Mouse (Mus musculus) MEL (cell line): ENCODE data around the gene Aak1. TPM values are rescaled to one million over a fixed set of nuclear protein-coding genes. Genes with fewer than 3 reads are reported as not detected.

Experiments used
- DNase-seq: peaks from one replicate; pipeline ENCODE4 v3.0.0; 2011; ENCODE audit warnings: low read depth, low spot score
- H3K27ac ChIP-seq: 2 replicates; pipeline ENCODE4 v1.5.1; 2012; ENCODE audit warnings: low read depth, mild to moderate bottlenecking, control low read depth, low read length, moderate library complexity; ENCODE audit not compliant: control insufficient read depth
- H3K27me3 ChIP-seq, 2 experiments: fragments of 150-350 bp in 1 of 2; sonication (generic) in 1 of 2; 2 replicates each; pipeline ENCODE4 v1.6.1; 2012; ENCODE audit warnings: low read length in 2 of 2, mild to moderate bottlenecking in 2 of 2, improper control_type of control experiment in 1 of 2, moderate library complexity in 1 of 2; ENCODE audit not compliant: insufficient read depth in 2 of 2, control insufficient read depth in 1 of 2
- H3K36me3 ChIP-seq, 2 experiments: 2 replicates each; pipeline ENCODE4 v1.6.1; 2012 to 2014; ENCODE audit warnings: low read length in 2 of 2, improper control_type of control experiment in 1 of 2, inconsistent platforms in 1 of 2, mild to moderate bottlenecking in 1 of 2; ENCODE audit not compliant: insufficient read depth in 2 of 2, control insufficient read depth in 1 of 2
- H3K4me1 ChIP-seq, 2 experiments: fragments of 150-350 bp in 1 of 2; sonication (generic) in 1 of 2; 2 replicates each; pipeline ENCODE4 v1.6.1; 2012; ENCODE audit warnings: low read length in 2 of 2, improper control_type of control experiment in 1 of 2, mild to moderate bottlenecking in 1 of 2; ENCODE audit not compliant: insufficient read depth in 2 of 2, control insufficient read depth in 1 of 2
- H3K4me3 ChIP-seq, 2 experiments: fragments of 150-350 bp in 1 of 2; sonication (generic) in 1 of 2; 2 replicates each; pipeline ENCODE4 v1.5.1; 2012; ENCODE audit warnings: low read depth in 2 of 2, low read length in 2 of 2, mild to moderate bottlenecking in 2 of 2, moderate library complexity in 2 of 2, control low read depth in 1 of 2, improper control_type of control experiment in 1 of 2; ENCODE audit not compliant: control insufficient read depth in 1 of 2, insufficient read depth in 1 of 2
- H3K79me2 ChIP-seq: 2 replicates; pipeline ENCODE4 v1.6.1; 2012; ENCODE audit warnings: mild to moderate bottlenecking, low read length, moderate library complexity; ENCODE audit not compliant: control insufficient read depth, poor library complexity, insufficient read depth
- H3K9ac ChIP-seq: 2 replicates; pipeline ENCODE4 v1.6.1; 2012; ENCODE audit warnings: low read depth, mild to moderate bottlenecking, control low read depth, low read length, moderate library complexity; ENCODE audit not compliant: control insufficient read depth, poor library complexity, severe bottlenecking
- H3K9me3 ChIP-seq: fragments of 150-350 bp; sonication (generic); replicated peaks from 2 replicates; pipeline ENCODE4 v1.6.1; 2012; ENCODE audit warnings: mild to moderate bottlenecking, low read length, improper control_type of control experiment, moderate library complexity; ENCODE audit not compliant: insufficient read depth
- BHLHE40 ChIP-seq: IDR thresholded peaks from 2 replicates; pipeline ENCODE4 v1.6.1; 2012; ENCODE audit warnings: low read depth, mild to moderate bottlenecking, inconsistent platforms, low read length, improper control_type of control experiment, borderline replicate concordance
- CHD1 ChIP-seq: IDR thresholded peaks from 2 replicates; pipeline ENCODE4 v1.6.1; 2012; ENCODE audit warnings: low read depth, mild to moderate bottlenecking, inconsistent platforms, low read length, improper control_type of control experiment
- CHD2 ChIP-seq: IDR thresholded peaks from 2 replicates; pipeline ENCODE4 v1.6.1; 2011; ENCODE audit warnings: low read length, improper control_type of control experiment
- CTCF ChIP-seq, 3 experiments: IDR thresholded peaks in 2 of 3; conservative IDR thresholded peaks in 1 of 3; 2 replicates each; pipeline ENCODE4 v1.5.1; 2011 to 2012; ENCODE audit warnings: low read length in 3 of 3, low read depth in 2 of 3, mild to moderate bottlenecking in 2 of 3, improper control_type of control experiment in 1 of 3, inconsistent platforms in 1 of 3, mixed read lengths in 1 of 3, moderate library complexity in 1 of 3; ENCODE audit not compliant: control insufficient read depth in 1 of 3, insufficient read depth in 1 of 3, poor library complexity in 1 of 3, severe bottlenecking in 1 of 3
- ELF1 ChIP-seq: IDR thresholded peaks from 2 replicates; pipeline ENCODE4 v1.6.1; 2014; ENCODE audit warnings: low read depth, mild to moderate bottlenecking, inconsistent platforms, low read length, improper control_type of control experiment, moderate library complexity
- EP300 ChIP-seq, 2 experiments: IDR thresholded peaks; 2 replicates each; pipeline ENCODE4 v1.6.1; 2011; ENCODE audit warnings: improper control_type of control experiment in 2 of 2, low read length in 2 of 2, low read depth in 1 of 2, mild to moderate bottlenecking in 1 of 2
- ETS1 ChIP-seq: IDR thresholded peaks from 2 replicates; pipeline ENCODE4 v1.6.1; 2012; ENCODE audit warnings: low read depth, mild to moderate bottlenecking, inconsistent platforms, low read length, improper control_type of control experiment, moderate library complexity
- GABPA ChIP-seq: IDR thresholded peaks from 2 replicates; pipeline ENCODE4 v1.6.1; 2012; ENCODE audit warnings: low read depth, mild to moderate bottlenecking, inconsistent platforms, low read length, improper control_type of control experiment, moderate library complexity
- GATA1 ChIP-seq: IDR thresholded peaks from 2 replicates; pipeline ENCODE4 v1.6.1; 2011; ENCODE audit warnings: low read depth, low read length, improper control_type of control experiment
- HCFC1 ChIP-seq: IDR thresholded peaks from 2 replicates; pipeline ENCODE4 v1.6.1; 2012; ENCODE audit warnings: low read depth, mild to moderate bottlenecking, inconsistent platforms, low read length, improper control_type of control experiment, moderate library complexity
- MAFK ChIP-seq: IDR thresholded peaks from 2 replicates; pipeline ENCODE4 v1.6.1; 2011; ENCODE audit warnings: low read depth, mild to moderate bottlenecking, low read length, improper control_type of control experiment, borderline replicate concordance
- MAX ChIP-seq: IDR thresholded peaks from 2 replicates; pipeline ENCODE4 v1.6.1; 2011; ENCODE audit warnings: low read length, improper control_type of control experiment
- MAZ ChIP-seq: IDR thresholded peaks from 2 replicates; pipeline ENCODE4 v1.6.1; 2012; ENCODE audit warnings: low read depth, mild to moderate bottlenecking, inconsistent platforms, low read length, improper control_type of control experiment
- MEF2A ChIP-seq: IDR thresholded peaks from 2 replicates; pipeline ENCODE4 v1.6.1; 2014; ENCODE audit warnings: low read depth, mild to moderate bottlenecking, inconsistent platforms, low read length, improper control_type of control experiment; ENCODE audit not compliant: poor library complexity, insufficient replicate concordance, severe bottlenecking; ENCODE audit errors: extremely low read depth
- MXI1 ChIP-seq: IDR thresholded peaks from 2 replicates; pipeline ENCODE4 v1.6.1; 2011; ENCODE audit warnings: mild to moderate bottlenecking, low read depth, low read length, improper control_type of control experiment
- MYC ChIP-seq: IDR thresholded peaks from 2 replicates; pipeline ENCODE4 v1.6.1; 2011; ENCODE audit warnings: low read depth, mild to moderate bottlenecking, low read length, improper control_type of control experiment, moderate library complexity
- NELFE ChIP-seq: IDR thresholded peaks from 2 replicates; pipeline ENCODE4 v1.6.1; 2011; ENCODE audit warnings: low read depth, low read length, improper control_type of control experiment
- NRF1 ChIP-seq: IDR thresholded peaks from 2 replicates; pipeline ENCODE4 v1.6.1; 2014; ENCODE audit warnings: low read depth, mild to moderate bottlenecking, inconsistent platforms, low read length, improper control_type of control experiment, moderate library complexity; ENCODE audit not compliant: poor library complexity, insufficient read depth, severe bottlenecking
- POLR2A ChIP-seq, 2 experiments: IDR thresholded peaks; 2 replicates each; pipeline ENCODE4 v1.6.1; 2011 to 2012; ENCODE audit warnings: low read length in 2 of 2, mild to moderate bottlenecking in 2 of 2, control low read depth in 1 of 2, improper control_type of control experiment in 1 of 2, low read depth in 1 of 2, moderate library complexity in 1 of 2; ENCODE audit not compliant: control insufficient read depth in 1 of 2, insufficient read depth in 1 of 2, poor library complexity in 1 of 2
- POLR2AphosphoS2 ChIP-seq: IDR thresholded peaks from 2 replicates; pipeline ENCODE4 v1.6.1; 2011; ENCODE audit warnings: low read length, improper control_type of control experiment
- POLR2AphosphoS5 ChIP-seq: IDR thresholded peaks from 2 replicates; pipeline ENCODE4 v1.6.1; 2012; ENCODE audit warnings: low read depth, borderline replicate concordance, mild to moderate bottlenecking, inconsistent platforms, low read length, moderate library complexity, mixed read lengths
- RAD21 ChIP-seq: IDR thresholded peaks from 2 replicates; pipeline ENCODE4 v1.6.1; 2011; ENCODE audit warnings: mild to moderate bottlenecking, low read depth, low read length, improper control_type of control experiment
- RCOR1 ChIP-seq: IDR thresholded peaks from 2 replicates; pipeline ENCODE4 v1.6.1; 2012; ENCODE audit warnings: low read depth, mild to moderate bottlenecking, inconsistent platforms, low read length, improper control_type of control experiment
- SIN3A ChIP-seq: IDR thresholded peaks from 2 replicates; pipeline ENCODE4 v1.6.1; 2012; ENCODE audit warnings: low read length, improper control_type of control experiment, inconsistent platforms
- SMC3 ChIP-seq: IDR thresholded peaks from 2 replicates; pipeline ENCODE4 v1.6.1; 2011; ENCODE audit warnings: low read depth, low read length, improper control_type of control experiment
- TAL1 ChIP-seq: IDR thresholded peaks from 2 replicates; pipeline ENCODE4 v1.6.1; 2012; ENCODE audit warnings: mild to moderate bottlenecking, inconsistent platforms, low read length, moderate library complexity, mixed read lengths
- TBP ChIP-seq: IDR thresholded peaks from 2 replicates; pipeline ENCODE4 v1.8.0; 2011; ENCODE audit warnings: low read depth, low read length, improper control_type of control experiment
- TCF12 ChIP-seq: IDR thresholded peaks from 2 replicates; pipeline ENCODE4 v1.6.1; 2014; ENCODE audit warnings: low read depth, mild to moderate bottlenecking, inconsistent platforms, low read length, improper control_type of control experiment, moderate library complexity
- UBTF ChIP-seq: IDR thresholded peaks from 2 replicates; pipeline ENCODE4 v1.6.1; 2012; ENCODE audit warnings: low read depth, mild to moderate bottlenecking, inconsistent platforms, low read length, improper control_type of control experiment, moderate library complexity, borderline replicate concordance; ENCODE audit not compliant: insufficient read depth
- USF1 ChIP-seq: IDR thresholded peaks from 2 replicates; pipeline ENCODE4 v1.6.1; 2014; ENCODE audit warnings: low read depth, mild to moderate bottlenecking, inconsistent platforms, low read length, improper control_type of control experiment, moderate library complexity
- USF2 ChIP-seq, 2 experiments: IDR thresholded peaks; 2 replicates each; pipeline ENCODE4 v1.6.1; 2011 to 2012; ENCODE audit warnings: improper control_type of control experiment in 2 of 2, low read length in 2 of 2, borderline replicate concordance in 1 of 2, inconsistent platforms in 1 of 2, low read depth in 1 of 2, mild to moderate bottlenecking in 1 of 2; ENCODE audit not compliant: insufficient read depth in 1 of 2
- ZC3H11A ChIP-seq: IDR thresholded peaks from 2 replicates; pipeline ENCODE4 v1.6.1; 2012; ENCODE audit warnings: low read depth, mild to moderate bottlenecking, inconsistent platforms, low read length, improper control_type of control experiment
- ZMIZ1 ChIP-seq: IDR thresholded peaks from 2 replicates; pipeline ENCODE4 v1.6.1; 2012; ENCODE audit warnings: low read depth, mild to moderate bottlenecking, inconsistent platforms, low read length, improper control_type of control experiment, moderate library complexity
- ZNF384 ChIP-seq: IDR thresholded peaks from 2 replicates; pipeline ENCODE4 v1.6.1; 2012; ENCODE audit warnings: low read depth, mild to moderate bottlenecking, inconsistent platforms, low read length, improper control_type of control experiment
- polyA plus RNA-seq, 2 experiments: library from polyadenylated mRNA; stranded (reverse) in 1 of 2; unstranded in 1 of 2; fragments of >175 nt in 1 of 2; fragments of >200 nt in 1 of 2; gene quantifications; 2 replicates each; pipeline versions ENCODE4 v1.2.1 to v1.2.4; 2012; ENCODE audit warnings: low replicate concordance in 2 of 2, low read depth in 1 of 2; ENCODE audit not compliant: insufficient read length in 2 of 2, insufficient read depth in 1 of 2, missing spikeins in 1 of 2
- total RNA-seq: library from RNA; depleted of rRNA; stranded (reverse); fragments of 300-350 nt; gene quantifications from 2 replicates; pipeline ENCODE4 v1.2.3, GENCODE M21; 2012; rRNA removed

The Aak1 gene
- total RNA-seq (6.4 and 7.2 TPM in 2 replicates), polyA plus RNA-seq (100 to 1,000 TPM in 1 of 2 experiments, 10 to 100 TPM in 1; 25.4 to 353 TPM)

DNA sequence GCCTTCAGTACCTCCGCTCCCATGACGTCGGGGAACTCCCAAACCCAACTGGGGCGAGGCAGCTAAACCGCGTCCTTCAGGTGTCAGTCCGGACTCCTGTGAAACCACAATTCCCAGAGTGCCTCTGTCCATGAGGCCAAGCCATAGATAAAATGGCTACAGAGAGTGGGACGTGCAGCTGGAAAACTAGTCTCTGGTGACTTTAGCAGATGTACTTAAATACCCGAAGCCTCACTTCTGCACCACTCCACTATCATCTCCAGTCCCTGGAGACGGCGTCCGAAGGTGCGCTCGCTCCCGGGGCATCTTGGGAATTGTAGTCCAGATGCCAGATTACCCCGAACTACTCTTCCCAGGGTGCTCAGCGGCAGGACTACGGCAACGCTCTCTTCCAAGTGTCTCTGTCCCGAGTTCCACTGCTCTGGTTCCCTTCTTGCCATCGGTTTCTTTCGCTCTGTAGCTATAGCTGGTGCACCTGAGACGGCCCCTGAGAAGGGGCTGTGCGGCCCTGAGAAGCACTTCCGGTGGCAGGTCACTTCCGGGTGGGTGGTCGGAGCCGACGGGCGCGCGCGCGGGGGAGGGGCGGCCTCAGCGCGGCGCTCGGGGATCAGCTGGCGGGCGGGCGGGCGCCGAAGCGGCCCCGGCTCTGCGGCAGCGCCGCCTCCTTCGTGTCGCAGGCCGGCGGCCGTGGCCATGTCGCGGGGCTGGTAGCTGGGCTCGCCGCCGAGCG lies at the start of gene Aak1:
Gene Aak1, plus strand, starts transcription at position 603 of the 730 bp plus-strand sequence.
- Histone ChIP-seq H3K4me3 (peak within 1 kb of the TSS; percentile 81 to 95), H3K27ac (peak within 1 kb of the TSS; percentile 99), H3K4me1 (peaks cover 10 to 30% of the 10 kb centered on the region in 2 experiments), H3K9me3 (no peaks in the 10 kb centered on the region), H3K9ac (peak within 1 kb of the TSS; percentile 91), H3K27me3 (no peaks in the 10 kb centered on the region), H3K36me3 (peaks cover 0 to 37% of the 10 kb centered on the region in 2 experiments; a peak in 2 of 4 replicates), H3K79me2 (peaks cover 32% of the 10 kb centered on the region)
- peak; percentile 92 for DNase-seq
- TF ChIP-seq CTCF (IDR thresholded peaks at IDR 0.05 in 2 of 3, conservative IDR thresholded peaks at IDR 0.05 in 1 of 3; ENCODE audit: control insufficient read depth in 1 of 3, insufficient read depth in 1 of 3, low read depth in 2 of 3, low read length in 3 of 3, poor library complexity in 1 of 3, severe bottlenecking in 1 of 3) = no peak
- TF ChIP-seq UBTF = no peak
- peak; percentile 67 for TF ChIP-seq MXI1
- no peak for TF ChIP-seq GABPA
- 0 out of 2 replicates have a peak, but pooled peaks have one; percentile 39 for TF ChIP-seq CHD2
- TF ChIP-seq NELFE = peak; percentile 68
- peak; percentile 93 for TF ChIP-seq ELF1
- peak; percentile 73 for TF ChIP-seq ETS1
- TF ChIP-seq SIN3A = peak; percentile 76
- no peak for TF ChIP-seq USF2 (IDR thresholded peaks at IDR 0.05; ENCODE audit: borderline replicate concordance in 1 of 2, insufficient read depth in 1 of 2, low read depth in 1 of 2, low read length in 2 of 2)
- no peak for TF ChIP-seq BHLHE40
- no peak; the same call in 1 of the 2 replicates for TF ChIP-seq MEF2A
- TF ChIP-seq TBP = 0 out of 2 replicates have a peak, but pooled peaks have one; percentile 46
- TF ChIP-seq GATA1 = no peak
- no peak for TF ChIP-seq POLR2AphosphoS5
- TF ChIP-seq POLR2A (IDR thresholded peaks at IDR 0.05; ENCODE audit: control insufficient read depth in 1 of 2, insufficient read depth in 1 of 2, low read depth in 1 of 2, low read length in 2 of 2, poor library complexity in 1 of 2) = peak in 1 of 2 experiments; percentile 48; a peak in 1 of 4 replicates
- TF ChIP-seq RCOR1 = no peak
- TF ChIP-seq EP300 (IDR thresholded peaks at IDR 0.05; ENCODE audit: low read depth in 1 of 2, low read length in 2 of 2) = peak in 1 of 2 experiments; percentile 24; a peak in 1 of 4 replicates
- TF ChIP-seq TAL1 = no peak
- no peak for TF ChIP-seq ZC3H11A
- TF ChIP-seq HCFC1 = peak; percentile 96
- peak; percentile 69; the same call in 1 of the 2 replicates for TF ChIP-seq ZMIZ1
- no peak for TF ChIP-seq MAFK
- TF ChIP-seq MYC = peak; percentile 54; the same call in 1 of the 2 replicates
- no peak for TF ChIP-seq CHD1
- TF ChIP-seq ZNF384 = no peak
- TF ChIP-seq USF1 = no peak
- TF ChIP-seq NRF1 = peak; percentile 43; the same call in 1 of the 2 replicates
- no peak for TF ChIP-seq RAD21
- TF ChIP-seq POLR2AphosphoS2 = no peak; the same call in 1 of the 2 replicates
- peak; percentile 82; the same call in 1 of the 2 replicates for TF ChIP-seq MAZ
- peak; percentile 51; the same call in 1 of the 2 replicates for TF ChIP-seq MAX
- TF ChIP-seq TCF12 = peak; percentile 22; the same call in 1 of the 2 replicates
- TF ChIP-seq SMC3 = 0 out of 2 replicates have a peak, but pooled peaks have one; percentile 1
